Comparison of ENCODE assay signal across 1 mouse cellular context in genomic region chr19:6067011-6067723, GRCm38 (mm10).
TF ChIP-seq lines count a peak whose summit lies in the region.

No protein-coding gene starts in this region.

TF ChIP-seq in ES-E14, 5 proteins besides CTCF, POLR2A, EP300 and RAD21 (continued from another document):
- TF ChIP-seq ZNF384 (IDR thresholded peaks at IDR 0.05; ENCODE audit: low read depth, low read length) (no peak), CHD2 (IDR thresholded peaks at IDR 0.05; ENCODE audit: low read depth, low read length) (no peak)
